Mouse (Mus musculus) testis, postnatal 10 days (tissue): ENCODE data around the gene Aco1.
A peak's percentile ranks its signal among the peaks of the same experiment; 100 is the strongest.

ENCODE experiments used
- DNase-seq: peaks from one replicate; pipeline ENCODE4 v3.0.0; 2021; ENCODE audit warnings: low spot score

Gene Aco1

GRCm38 (mm10) chr4:40157500-40158223, 14.8 kb downstream of the Aco1 start:
- DNase-seq = no peak

GRCm38 (mm10) chr4:40158224-40158540, 15.3 kb downstream of the Aco1 start:
- DNase-seq = peak; percentile 48

- no peak for DNase-seq
These were observed 17.9 kb downstream of the Aco1 start for GRCm38 (mm10) chr4:40160591-40161434.

GRCm38 (mm10) chr4:40163646-40164045, 20.8 kb downstream of the Aco1 start:
- no peak for DNase-seq

- no peak for DNase-seq
These were observed 28.6 kb downstream of the Aco1 start for GRCm38 (mm10) chr4:40171477-40171876.

GRCm38 (mm10) chr4:40172336-40172735, 29.5 kb downstream of the Aco1 start:
- no peak for DNase-seq

GRCm38 (mm10) chr4:40174321-40174720, 31.4 kb downstream of the Aco1 start:
- no peak for DNase-seq

- no peak for DNase-seq
These were observed 35.7 kb downstream of the Aco1 start for GRCm38 (mm10) chr4:40178584-40178983.

- no peak for DNase-seq
These were observed 37.2 kb downstream of the Aco1 start for GRCm38 (mm10) chr4:40180046-40180445.

- DNase-seq = no peak
These were observed 38.8 kb downstream of the Aco1 start for GRCm38 (mm10) chr4:40181681-40182080.

- peak; percentile 85 for DNase-seq
These were observed 39.9 kb downstream of the Aco1 start for GRCm38 (mm10) chr4:40182651-40183320.

GRCm38 (mm10) chr4:40183781-40184180, 40.9 kb downstream of the Aco1 start:
- DNase-seq = no peak

- DNase-seq = no peak
These were observed 41.6 kb downstream of the Aco1 start for GRCm38 (mm10) chr4:40184470-40184869.

GRCm38 (mm10) chr4:40187956-40188355, 45.1 kb downstream of the Aco1 start:
- DNase-seq = no peak

GRCm38 (mm10) chr4:40192246-40192645, 49.4 kb downstream of the Aco1 start:
- DNase-seq = no peak

- DNase-seq = no peak
These were observed 50.6 kb downstream of the Aco1 start for GRCm38 (mm10) chr4:40193461-40193860.

GRCm38 (mm10) chr4:40195336-40195735, 52.5 kb downstream of the Aco1 start:
- DNase-seq = no peak

GRCm38 (mm10) chr4:40202205-40202604, 59.3 kb downstream of the Aco1 start:
- DNase-seq = no peak

GRCm38 (mm10) chr4:40204374-40204773, 61.5 kb downstream of the Aco1 start:
- no peak for DNase-seq

- DNase-seq = no peak
These were observed 62.5 kb downstream of the Aco1 start for GRCm38 (mm10) chr4:40205231-40205903.

GRCm38 (mm10) chr4:40207701-40208100, 64.8 kb downstream of the Aco1 start:
- no peak for DNase-seq

- no peak for DNase-seq
These were observed 69.3 kb downstream of the Aco1 start for GRCm38 (mm10) chr4:40212177-40212576.
